Mouse (Mus musculus): ENCODE results near the gene Mtmr12.

Mtmr12 gene

DNA sequence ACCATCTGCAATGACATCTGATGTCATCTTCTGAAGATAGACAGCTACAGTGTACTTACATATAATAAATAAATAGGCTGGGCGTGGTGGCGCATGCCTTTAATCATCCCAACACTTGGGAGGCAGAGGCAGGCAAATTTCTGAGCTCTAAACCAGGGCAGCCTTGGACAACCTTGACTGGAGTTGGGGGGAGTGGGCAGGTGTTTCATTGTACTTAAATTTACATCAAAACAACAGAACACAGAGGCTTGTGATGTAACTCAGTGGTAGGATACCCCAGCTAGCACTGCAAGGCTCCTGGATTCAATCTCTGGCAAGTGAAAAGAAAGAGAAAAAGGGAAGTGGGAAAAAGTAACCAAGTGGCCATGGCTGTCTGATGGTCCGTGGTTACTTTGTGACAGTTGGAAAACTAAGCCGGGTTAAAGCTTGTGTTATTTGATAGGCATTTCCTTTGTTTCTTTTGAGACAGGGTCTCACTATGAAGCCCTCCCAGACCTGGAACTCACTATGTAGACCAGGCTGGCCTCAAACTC is 70.3 kb downstream of the Mtmr12 start:
- no peak for DNase-seq (ENCODE audit: low spot score)

DNA sequence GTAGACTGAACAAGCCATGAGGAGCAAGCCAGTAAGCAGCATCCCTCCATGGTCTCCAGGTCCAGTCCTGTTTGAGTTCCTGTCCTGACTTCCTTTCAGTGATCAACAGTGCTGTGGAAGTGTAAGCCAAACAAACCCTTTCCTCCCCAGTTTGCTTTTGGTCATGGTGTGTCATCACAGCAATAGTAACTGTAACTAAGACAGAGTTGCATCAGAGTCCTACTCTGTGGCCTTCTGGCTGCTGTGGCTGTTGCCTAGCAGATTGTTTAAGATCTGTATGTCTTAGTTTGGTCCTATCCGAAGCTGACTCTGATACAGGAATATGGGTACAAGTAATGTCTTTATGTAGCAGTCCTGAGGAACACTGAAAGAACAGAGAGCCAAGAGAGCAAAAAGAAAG is 75.0 kb downstream of the Mtmr12 start:
- DNase-seq (ENCODE audit: low spot score), result no peak

DNA sequence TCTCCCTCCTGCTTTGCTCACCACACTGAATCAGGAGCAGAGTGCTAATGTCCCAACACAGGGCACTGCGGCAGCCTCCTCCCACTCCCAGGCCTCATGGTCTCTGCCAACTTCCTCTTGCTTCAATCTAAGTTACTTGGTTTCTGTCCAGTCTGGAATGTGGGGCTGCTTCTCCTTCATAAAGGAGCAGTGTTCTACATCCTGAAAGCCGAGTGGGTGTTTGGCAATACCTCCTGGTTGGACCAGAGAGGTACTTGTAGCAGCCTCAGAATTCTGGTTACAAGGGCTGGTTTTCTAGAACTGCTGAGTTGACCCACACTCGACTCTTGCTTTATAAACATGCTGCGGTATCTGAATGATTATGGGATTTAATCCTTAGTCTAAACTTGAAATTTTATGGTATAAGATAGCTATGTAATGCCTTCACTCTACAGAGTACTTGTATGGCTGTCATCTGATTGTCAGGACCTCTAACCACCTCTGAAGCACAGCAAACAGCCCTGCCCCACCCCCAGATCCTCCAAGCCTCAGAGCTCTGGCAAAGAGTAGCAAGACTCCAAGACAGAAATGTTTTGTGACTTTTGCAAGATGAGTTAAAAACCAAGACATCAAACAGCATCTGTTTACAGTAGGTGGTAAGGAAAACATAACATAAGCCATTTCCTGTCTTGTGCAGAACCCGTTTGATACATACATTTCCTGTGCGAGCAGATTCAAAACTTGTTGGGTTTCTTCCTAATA is 80.1 kb downstream of the Mtmr12 start:
- DNase-seq (ENCODE audit: low spot score), result peak; percentile 31

DNA sequence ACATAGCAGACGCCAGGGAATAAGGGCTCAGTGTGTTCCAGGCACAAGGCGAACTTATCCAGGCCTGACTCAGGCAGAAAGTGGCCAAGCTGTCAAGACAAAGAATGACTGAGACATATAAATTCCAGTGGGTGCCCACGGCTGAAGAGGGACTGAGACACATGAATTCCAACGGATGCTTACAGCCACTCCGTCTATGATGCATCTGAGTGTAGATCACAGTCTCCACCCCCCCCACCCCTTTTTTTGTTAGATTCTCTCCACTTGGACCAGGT is 80.6 kb downstream of the Mtmr12 start:
- no peak for DNase-seq (ENCODE audit: low spot score)

DNA sequence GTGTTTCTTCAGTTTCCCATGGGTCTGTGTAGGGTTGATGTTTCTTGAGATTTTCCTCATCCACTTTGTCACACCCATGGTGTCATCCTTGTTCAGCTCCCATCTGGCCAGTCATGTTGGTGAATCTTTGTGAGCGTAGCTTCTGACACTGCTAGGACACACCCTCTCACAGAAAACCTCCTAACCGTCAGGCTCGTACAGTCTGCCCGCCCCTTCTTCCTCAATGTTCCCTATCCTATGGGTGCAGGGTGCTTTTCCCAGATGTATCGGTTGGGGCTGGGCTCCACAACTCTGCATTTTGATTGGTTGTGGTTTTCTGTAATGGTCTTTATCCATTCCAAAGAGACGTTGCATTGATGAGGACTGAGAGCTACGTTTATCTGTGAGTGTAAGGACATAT is 85.5 kb downstream of the Mtmr12 start:
- DNase-seq (ENCODE audit: low spot score), result no peak

DNA sequence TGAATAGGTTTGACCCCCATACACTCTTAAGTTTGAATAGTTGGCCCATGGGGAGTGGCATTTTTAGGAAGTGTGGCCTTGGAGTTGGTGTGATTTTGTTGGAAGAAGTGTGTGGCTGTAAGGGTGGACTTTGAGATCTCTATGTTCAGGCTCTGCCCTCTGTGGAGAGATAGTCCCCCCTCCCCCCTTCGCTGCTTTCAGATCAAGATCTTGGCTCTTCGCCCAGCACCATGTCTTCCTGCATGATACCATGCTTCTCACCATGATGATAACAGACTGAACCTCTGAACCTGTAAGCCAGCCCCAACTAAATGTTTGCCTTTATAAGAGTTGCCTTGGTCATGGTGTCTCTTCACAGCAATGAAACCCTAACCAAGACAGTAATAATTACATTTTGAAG is 86.9 kb downstream of the Mtmr12 start:
- no peak for DNase-seq (ENCODE audit: low spot score)

DNA sequence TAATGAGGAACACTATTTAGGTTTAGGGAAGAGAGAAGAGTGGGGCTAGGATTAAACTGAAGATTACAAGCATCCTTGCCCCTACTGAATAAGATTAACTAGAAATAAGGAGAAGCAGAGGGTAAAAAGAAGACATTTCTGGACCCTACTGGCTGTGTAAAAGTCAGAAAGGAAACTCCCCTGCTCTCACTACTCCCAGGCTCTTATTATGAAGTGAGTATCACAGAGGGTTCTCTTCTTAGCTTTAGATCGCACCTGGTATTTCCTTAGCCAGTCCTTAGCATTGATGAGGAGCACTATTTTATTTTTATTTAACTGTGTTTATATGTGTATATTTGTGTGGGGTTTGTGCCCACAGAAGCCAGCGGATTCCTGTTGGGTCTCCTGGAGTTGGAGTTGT is 91.4 kb downstream of the Mtmr12 start:
- DNase-seq (ENCODE audit: low spot score), result no peak

DNA sequence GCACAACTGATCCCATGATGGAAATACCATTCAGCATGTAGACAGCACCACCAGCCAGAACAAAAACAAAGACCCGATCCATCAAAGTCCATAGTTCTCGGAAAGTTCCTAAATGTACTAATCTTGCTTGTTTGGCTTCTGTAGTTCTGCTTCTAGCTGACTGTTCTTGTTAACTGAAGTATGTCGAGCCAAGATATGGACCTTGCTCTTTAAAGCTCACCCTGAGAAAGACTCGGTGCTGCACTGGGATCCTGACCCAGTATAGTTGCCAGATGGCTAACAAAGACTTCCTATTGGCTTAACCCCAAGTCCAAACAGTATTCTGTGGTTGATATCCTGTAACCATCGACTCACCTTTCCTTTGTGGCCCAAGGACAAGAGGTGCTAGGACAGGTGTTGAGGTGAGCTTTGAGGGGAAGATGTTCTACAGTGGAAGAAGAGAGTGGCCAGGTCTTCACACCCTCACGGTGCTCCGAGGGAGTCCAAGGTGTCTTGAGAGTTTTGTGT is 93.5 kb downstream of the Mtmr12 start:
- DNase-seq (ENCODE audit: low spot score), result no peak

DNA sequence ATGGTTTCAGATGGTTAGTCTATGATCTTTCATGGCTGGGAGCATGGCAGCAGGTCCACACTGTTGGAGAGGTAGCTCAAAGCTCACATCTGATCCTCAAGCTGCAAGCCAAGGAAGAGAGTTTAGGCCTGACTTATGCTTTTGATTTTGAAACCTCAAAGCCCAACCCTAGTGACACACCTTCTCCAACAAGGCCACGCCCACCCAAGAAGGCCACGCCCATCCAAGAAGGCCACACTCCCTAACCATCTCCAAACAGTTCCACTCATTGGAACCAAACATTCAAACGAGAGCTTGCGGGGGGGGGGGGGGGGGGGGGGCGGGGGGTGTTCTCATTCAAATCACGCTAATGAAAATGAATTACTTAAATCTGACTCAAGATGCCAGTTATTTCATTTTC is 96.9 kb downstream of the Mtmr12 start:
- DNase-seq (ENCODE audit: low spot score), result no peak

DNA sequence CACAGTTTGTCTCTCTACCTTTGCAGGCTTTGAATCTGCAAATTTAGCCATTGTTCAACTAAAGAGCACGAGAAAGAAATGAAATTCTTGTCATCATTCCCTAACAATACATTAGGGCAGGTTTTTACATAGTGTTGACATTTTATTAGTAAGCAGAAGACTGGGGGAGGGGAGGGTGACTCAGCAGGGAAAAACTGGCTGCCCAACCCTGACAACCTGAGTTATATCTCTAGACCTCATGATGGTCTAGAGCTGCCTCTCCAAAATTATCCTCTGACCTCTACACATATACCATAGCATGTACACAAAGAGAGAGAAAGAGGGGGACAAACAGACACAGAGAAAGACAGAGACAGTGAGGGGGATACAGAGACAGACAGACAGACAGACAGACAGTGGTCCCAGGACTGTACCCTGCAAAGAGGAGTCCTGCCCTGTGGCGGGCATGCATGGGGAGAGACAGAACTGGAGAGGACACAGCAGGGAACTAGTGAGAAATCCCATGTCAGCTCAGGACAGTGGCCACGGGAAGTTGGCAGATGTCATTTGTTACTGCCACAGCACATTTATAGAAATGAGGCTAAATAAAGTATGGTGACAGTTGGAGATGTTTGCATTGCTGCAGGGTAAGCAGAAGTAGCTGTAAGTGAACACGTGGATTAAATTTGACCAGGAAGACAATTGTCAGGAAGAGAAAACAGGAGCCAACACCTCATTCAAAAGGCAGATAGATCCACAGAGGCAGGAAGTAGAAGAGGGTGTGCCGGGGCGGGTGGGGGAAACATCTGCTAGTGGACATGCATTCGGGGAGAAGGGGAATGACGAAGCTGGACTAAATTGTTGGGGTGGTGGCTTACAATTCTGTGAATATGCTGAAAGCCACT is 101.6 kb downstream of the Mtmr12 start:
- DNase-seq (ENCODE audit: low spot score), result no peak

DNA sequence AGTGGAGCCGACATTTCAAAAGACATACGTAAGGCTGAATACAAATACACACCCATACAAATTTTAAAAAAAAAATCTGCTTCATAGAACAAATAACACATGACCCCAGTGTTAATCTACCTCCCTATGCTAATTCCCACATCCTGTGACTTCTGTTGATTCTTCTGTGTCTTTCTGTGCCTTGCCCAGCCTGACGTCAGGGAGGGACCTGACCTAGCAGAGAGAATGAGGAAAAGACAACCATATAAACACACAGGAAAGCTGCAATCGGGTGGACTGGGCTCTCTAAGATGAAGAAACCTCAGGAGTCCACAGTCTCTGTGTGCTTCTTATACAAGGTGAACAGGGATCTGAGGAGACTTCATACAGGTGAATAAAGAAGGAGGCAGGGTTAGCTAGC is 102.3 kb downstream of the Mtmr12 start:
- no peak for DNase-seq (ENCODE audit: low spot score)

DNA sequence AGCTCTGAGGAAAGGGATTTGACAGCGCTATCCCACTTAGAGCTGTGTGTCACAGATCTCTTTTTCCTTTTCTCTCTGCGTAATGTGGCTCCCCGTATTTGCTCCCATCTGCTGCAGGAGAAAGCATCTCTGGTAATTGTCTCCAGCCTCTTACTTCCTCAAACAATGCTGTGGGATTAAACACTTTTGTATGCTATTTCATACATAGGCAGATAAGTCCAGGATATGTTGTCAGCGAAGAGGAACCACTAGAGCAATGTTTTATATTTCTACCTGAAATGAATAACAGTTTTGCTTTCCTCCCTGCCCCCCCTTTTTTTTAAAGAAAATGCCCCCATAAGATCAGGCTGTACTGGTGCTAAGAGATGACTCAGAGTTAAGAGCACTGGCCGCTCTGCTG is 103.7 kb downstream of the Mtmr12 start:
- DNase-seq (ENCODE audit: low spot score), result no peak

DNA sequence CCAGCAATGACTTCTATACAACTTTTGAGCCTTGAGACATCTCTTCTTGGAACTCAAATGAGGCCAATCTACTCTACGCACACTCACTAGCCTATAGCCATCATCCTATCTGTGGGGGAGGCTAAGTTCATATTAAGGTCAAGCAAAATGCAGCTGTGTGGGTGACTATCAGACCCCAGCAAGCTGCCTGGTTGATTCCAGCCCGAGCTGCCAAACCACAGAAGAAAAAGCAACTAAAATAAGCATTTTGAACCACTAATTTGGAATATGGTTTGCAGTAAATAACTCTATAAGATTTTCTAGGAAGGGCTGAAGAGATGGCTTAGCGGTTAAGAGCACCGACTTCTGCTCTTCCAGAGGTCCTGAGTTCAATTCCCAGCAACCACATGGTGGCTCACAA is 105.8 kb downstream of the Mtmr12 start:
- no peak for DNase-seq (ENCODE audit: low spot score)

DNA sequence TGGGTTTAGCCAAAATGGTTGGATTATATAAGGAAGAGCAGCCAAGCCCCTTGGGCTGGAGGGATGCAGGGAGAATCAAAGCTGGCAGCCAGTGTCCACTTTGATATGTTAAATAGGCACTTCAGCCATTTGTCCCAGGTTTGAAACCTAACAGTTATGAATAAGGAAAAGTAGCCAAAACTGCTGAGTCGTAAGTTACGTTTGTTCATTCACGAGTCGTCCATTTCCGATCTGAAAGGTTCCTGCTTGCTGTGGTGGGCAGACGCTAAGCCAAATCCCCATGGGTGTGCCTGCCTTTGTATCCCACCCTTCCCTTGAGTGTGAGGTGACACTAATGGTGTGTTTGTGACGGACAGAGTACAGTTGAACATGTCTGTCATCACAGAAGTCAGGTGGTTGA is 106.6 kb downstream of the Mtmr12 start:
- no peak for DNase-seq (ENCODE audit: low spot score)

DNA sequence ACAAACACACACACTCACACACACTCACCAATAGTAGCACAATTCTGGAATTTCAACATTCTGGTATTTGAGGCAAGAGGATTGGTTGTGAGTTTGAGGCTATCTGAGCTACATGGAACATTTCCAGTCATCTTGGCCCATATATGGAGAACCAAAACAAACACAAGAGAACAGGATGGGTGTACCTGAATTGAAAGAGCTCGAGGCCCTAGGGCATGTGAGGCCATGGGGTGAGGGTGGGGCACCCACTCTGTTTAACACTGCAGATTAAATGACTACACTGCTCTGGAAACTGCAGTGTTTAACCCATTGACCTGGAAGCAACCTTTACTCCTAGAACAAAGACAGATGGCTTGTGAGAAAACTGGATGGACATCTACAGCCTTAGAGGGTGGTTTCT is 108.4 kb downstream of the Mtmr12 start:
- no peak for DNase-seq (ENCODE audit: low spot score)

DNA sequence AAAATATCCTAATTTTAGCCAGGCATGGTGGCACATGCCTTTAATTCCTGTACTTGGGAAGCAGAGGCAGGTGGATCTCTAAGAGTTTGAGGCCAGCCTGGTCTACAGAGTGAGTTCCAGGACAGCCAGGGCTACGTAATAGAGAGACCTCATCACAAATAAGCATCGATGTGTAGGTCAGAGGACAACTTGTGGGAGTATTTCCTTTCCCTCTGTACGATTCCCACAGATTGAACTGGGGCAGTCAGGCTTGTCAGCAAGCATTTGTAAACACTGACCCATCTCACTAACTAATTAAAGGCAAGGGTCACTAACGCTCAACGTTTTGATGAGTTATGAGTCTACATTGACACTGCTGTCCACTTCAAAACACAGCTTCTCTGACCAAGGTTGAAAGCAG is 109.8 kb downstream of the Mtmr12 start:
- no peak for DNase-seq (ENCODE audit: low spot score)

DNA sequence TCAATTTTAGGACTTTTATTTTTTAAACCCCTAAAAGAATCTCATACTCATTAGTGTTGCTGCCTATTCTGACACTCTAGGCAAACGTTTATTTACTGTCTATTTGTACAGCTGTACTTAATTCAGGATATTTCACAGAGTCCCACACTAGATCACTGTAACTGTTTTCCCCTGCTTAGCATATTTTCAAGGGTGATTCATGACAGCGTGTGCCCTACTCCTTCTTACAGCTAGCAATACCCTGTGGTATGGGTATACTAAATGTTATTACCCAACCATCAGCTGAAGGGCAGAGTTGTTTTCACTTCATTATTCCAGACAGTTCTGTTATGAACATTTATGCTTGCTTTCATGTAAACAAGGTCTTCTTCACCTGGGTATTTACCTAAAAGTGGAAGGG is 111.2 kb downstream of the Mtmr12 start:
- no peak for DNase-seq (ENCODE audit: low spot score)

DNA sequence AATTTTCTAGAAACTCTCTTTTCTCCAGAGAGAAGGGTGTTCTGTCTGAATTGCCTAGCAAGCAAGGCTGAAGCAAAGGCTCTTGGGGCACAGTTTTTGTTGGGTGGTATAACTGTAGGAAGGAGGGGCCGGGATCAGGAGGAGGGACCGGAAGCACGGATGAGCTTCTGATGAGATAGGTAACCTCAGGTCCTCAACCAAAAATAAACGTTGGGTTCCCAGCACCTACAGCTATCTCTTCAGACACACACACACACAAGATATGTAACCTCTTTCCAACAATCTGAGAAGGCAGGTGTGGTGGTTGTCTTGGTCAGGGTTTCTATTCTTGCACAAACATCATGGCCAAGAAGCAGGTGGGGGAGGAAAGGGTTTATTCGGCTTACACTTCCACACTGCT is 112.5 kb downstream of the Mtmr12 start:
- no peak for DNase-seq (ENCODE audit: low spot score)

DNA sequence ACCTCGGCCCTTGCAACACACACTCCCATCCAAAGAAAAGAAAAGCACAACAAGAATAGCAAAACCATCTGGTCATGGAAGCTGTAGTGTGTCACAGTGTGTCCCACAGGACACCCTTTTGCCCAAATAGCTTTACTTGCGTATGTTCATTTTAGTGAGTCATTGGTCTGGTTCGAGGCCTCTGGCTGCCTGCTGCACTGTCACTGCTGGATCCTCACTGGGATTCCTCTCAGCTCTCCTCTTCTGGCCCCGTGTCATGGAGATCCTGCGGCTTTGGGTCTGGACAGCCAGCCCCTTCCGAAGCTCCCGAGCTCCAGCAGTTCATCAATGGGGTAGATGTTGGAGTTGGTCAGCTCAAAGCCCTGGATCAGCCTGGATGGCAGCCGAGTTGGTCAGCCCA is 113.6 kb downstream of the Mtmr12 start:
- peak; percentile 46 for DNase-seq (ENCODE audit: low spot score)

DNA sequence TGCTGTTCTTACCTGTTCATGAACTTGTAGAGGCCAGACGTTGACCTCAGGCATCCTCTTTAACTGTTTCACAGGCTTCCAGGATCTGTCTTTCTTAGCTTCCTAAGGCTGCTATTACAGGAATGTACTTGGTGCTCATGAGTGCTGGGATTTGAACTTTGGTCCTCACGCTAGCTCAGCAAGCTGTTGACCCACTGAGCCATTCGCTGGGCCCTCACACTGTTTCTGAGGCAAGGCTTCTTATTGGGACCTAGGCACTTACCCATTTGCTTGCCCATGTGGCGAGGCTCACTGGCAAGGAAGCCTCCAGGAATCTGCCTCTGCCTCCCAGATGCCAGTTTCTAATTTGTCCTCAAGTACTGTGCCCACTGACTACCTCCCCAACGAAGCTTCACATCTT is 115.1 kb downstream of the Mtmr12 start:
- no peak for DNase-seq (ENCODE audit: low spot score)

DNA sequence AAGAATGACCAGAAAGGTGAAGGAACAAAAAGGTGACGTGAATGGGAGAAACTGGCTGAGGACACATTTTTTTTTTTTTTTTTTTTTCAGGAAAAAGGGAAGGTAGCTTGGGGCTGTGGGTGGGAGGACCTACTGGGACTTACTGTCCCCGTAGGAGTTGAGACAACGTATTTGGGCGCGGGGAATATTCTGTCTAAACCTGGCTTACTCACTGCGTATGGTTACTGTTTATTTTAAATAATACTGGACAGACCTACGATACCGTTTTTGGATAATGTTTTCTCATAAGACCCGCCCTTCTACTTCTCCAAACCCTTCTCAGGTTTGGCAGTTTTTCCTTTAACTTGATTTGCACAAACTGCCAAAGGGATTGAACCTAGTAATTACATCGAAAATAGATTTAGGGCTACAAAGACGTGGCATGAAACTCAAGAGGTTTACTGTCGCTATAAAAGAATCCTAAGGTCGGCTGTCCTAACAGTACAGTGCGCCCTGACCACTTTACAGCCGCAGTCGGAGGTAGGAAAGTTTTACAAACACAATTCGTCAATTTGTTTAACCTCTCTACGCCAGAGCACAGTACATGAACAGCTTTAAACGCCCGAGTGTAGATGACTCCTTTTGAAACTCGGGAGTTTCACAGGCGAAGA is 115.7 kb downstream of the Mtmr12 start:
- no peak for DNase-seq (ENCODE audit: low spot score)

DNA sequence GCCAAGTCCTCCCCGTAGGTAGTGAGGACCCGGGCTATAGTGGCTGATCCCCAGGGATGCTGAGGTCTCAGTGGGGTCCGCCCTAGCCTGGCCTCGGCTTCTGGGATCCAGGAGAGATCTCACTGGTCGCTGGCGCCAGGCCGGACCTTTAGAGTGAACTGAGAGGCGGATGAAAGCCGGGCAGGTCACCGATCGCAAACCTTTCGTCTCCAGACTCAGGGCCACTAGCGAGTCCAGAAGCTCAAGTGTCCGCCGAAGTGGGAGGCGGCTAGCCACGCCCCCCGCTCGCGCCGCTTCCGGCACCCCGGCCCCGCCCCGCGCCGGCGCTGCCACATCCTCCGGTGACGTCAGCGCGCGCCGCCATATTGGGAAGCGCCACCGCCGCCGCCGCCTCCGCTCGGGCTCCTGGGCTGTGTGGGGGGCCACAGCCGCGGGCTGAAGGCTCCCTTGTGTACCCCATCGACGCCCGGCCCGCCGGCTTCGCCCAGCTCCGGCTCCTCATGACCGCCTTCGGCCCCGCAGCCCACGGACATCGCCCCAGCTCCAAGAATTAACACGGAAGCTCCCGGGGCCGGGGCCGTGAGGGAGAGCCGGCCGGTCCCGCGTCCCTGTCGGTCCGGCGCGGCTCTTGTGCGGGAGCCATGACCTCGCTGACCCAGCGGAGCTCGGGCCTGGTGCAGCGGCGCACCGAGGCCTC is 116.4 kb downstream of the Mtmr12 start, which contains the start of gene Golph3:
TSS of gene Golph3 (plus strand) at position 360 of the 697 bp plus-strand sequence.
- DNase-seq (ENCODE audit: low spot score), result peak; percentile 94
